Mouse (Mus musculus) monocyte, adult 5-6 weeks (primary cell): ENCODE data around the gene Pml. TPM values are rescaled to one million over a fixed set of nuclear protein-coding genes. Genes with fewer than 3 reads are reported as not detected.

Experiments
- ATAC-seq: fragments of 153-309, 156-312 bp; replicated peaks from 2 replicates; pipeline ENCODE4 v1.8.0; 2017; ENCODE audit warnings: mild to moderate bottlenecking; ENCODE audit not compliant: low TSS enrichment, insufficient number of reproducible peaks, severe bottlenecking, poor library complexity, low FRiP score
- total RNA-seq: library from RNA; stranded (forward); fragments of 200-1000, 200-491, 200-594 nt; gene quantifications from 3 replicates; pipeline ENCODE4 v1.2.3, GENCODE M21; 2017

Gene Pml
- total RNA-seq, 1 experiment from 2014 or later: 6.6 TPM

- peak; percentile 74 for ATAC-seq
These were observed 2.4 kb downstream of the Pml start for GRCm38 (mm10) chr9:58247064-58247759.

- ATAC-seq: peak; percentile 49; the same call in 1 of the 2 replicates
These were observed 3.4 kb downstream of the Pml start for GRCm38 (mm10) chr9:58246083-58246591.

GRCm38 (mm10) chr9:58243696-58244095 lies 5.9 kb downstream of the Pml start:
- no peak for ATAC-seq

GRCm38 (mm10) chr9:58242696-58243095 lies 6.9 kb downstream of the Pml start:
- ATAC-seq: no peak

- no peak for ATAC-seq
These were observed 7.7 kb downstream of the Pml start for GRCm38 (mm10) chr9:58241780-58242485.

- no peak for ATAC-seq
These were observed 15.0 kb downstream of the Pml start for GRCm38 (mm10) chr9:58234502-58235015.

GRCm38 (mm10) chr9:58232374-58232773 lies 17.2 kb downstream of the Pml start:
- ATAC-seq: peak; percentile 79

GRCm38 (mm10) chr9:58231746-58232145 lies 17.8 kb downstream of the Pml start:
- ATAC-seq: peak; percentile 52; the same call in 1 of the 2 replicates

GRCm38 (mm10) chr9:58228777-58229466 lies 20.7 kb downstream of the Pml start:
- no peak for ATAC-seq

GRCm38 (mm10) chr9:58225915-58226913 lies 23.4 kb downstream of the Pml start:
- peak; percentile 51; the same call in 1 of the 2 replicates for ATAC-seq

- ATAC-seq: no peak
These were observed 25.2 kb downstream of the Pml start for GRCm38 (mm10) chr9:58224356-58224755.

GRCm38 (mm10) chr9:58220218-58220903 lies 29.2 kb downstream of the Pml start:
- ATAC-seq: peak; percentile 49

- no peak for ATAC-seq
These were observed 31.0 kb downstream of the Pml start for GRCm38 (mm10) chr9:58218539-58218938.

- ATAC-seq: no peak
These were observed 33.2 kb downstream of the Pml start for GRCm38 (mm10) chr9:58216402-58216801.

- no peak for ATAC-seq
These were observed 34.9 kb downstream of the Pml start for GRCm38 (mm10) chr9:58214519-58215180.

GRCm38 (mm10) chr9:58213865-58214264 lies 35.7 kb downstream of the Pml start:
- no peak for ATAC-seq

- no peak for ATAC-seq
These were observed 36.2 kb downstream of the Pml start for GRCm38 (mm10) chr9:58213377-58213776.
